Mouse (Mus musculus) urinary bladder, postnatal 25 days (tissue): ENCODE measurements around the gene Adamts13.
A peak's percentile ranks its signal among the peaks of the same experiment; 100 is the strongest.

Experiments used
- DNase-seq: peaks from one replicate; pipeline ENCODE4 v3.0.0; 2022; ENCODE audit warnings: low spot score

Adamts13 gene

DNA sequence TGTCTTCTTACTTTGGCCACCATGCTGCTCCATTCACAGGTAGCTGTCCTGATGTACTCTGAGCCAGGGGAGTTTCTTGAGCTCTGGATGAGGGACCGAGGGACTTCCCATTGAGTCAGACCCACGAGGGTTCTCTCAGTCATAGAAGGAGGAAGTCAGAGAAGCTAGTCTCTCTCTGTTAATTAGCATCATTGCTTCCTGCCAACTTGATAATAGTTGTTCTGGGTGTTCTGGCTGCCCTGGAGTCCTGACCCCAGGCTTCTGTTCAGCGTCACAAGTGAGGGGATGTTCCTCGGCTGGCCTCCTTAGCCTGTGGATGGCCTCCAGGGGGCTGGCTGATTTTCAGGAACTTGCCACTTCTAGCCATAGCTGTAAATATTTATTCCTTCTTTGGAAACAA, 744 bp downstream of the Adamts13 start:
- no peak for DNase-seq

- no peak for DNase-seq
Observed at GRCm38 (mm10) chr2:26980361-26980760, 7.1 kb downstream of the Adamts13 start.

- DNase-seq = no peak
Observed at GRCm38 (mm10) chr2:26984179-26984578, 11.0 kb downstream of the Adamts13 start.

GRCm38 (mm10) chr2:26984640-26985039, 11.4 kb downstream of the Adamts13 start:
- DNase-seq = no peak

- no peak for DNase-seq
Observed at GRCm38 (mm10) chr2:26993936-26994335, 20.7 kb downstream of the Adamts13 start.

- DNase-seq = no peak
Observed at GRCm38 (mm10) chr2:26997498-26997897, 24.3 kb downstream of the Adamts13 start.

DNA sequence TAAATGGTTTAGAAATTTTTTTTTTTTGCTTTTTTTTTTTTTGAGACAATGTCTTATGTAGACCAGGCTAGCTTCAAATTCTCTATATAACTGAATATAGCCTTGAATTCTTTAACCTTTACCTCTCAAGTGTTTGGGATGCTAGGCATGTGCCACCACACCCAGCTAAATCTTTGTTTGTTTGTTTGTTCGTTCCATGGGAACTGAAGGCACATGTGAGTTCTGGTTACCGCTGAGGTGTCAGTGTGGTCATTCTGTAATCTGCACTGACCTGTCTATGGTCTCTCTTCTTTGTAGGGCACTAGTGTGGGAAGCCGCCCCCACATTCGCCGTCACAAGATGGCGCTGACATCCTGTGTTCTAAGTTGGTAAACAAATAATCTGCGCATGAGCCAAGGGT, 24.8 kb downstream of the Adamts13 start:
- DNase-seq = no peak

DNA sequence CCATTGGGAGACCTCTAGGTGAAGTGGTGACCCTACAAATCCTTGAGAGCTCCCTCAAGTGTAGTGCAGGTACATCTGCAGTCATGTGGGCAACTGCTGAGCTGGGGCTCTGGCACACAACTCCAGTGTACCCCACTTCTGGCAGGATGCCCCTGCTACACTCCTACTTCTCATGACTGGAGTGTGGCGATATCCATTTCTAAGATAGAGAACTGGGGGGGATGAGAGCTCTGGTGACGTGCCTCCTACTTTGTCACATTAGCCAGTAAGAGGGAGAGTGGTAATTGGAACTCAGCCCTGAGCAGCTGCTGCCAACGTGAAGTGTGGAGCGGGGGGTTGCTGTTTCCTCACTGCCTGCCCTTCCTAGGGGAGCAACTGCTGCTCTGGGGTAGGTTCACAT, 33.0 kb downstream of the Adamts13 start:
- no peak for DNase-seq

DNA sequence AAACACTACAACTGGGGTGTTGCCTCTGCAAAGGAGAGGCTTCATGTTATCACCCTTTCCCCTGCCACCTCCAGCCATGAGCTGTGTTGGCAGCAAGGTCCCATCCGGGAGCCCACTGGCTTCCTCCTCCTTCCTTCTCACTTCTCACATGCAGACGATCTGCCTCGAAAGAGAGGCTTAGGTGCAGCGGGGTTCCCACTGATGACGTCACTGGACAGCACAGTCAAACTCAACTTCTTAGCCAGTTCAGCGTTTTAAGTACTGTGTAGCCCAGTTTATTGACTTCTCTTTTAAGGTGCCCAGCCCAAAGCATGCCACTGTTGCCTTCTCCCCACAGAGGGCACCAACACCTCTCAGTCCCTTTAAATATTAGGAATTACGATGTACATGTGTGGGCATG, 34.5 kb downstream of the Adamts13 start:
- DNase-seq = no peak

GRCm38 (mm10) chr2:27009714-27010244, 36.6 kb downstream of the Adamts13 start, which contains the start of gene Cacfd1:
TSS of gene Cacfd1 (plus strand) at chr2:27009926.
- peak; percentile 79 for DNase-seq

- peak; percentile 76 for DNase-seq
Observed at GRCm38 (mm10) chr2:27017802-27018201, 44.6 kb downstream of the Adamts13 start.

DNA sequence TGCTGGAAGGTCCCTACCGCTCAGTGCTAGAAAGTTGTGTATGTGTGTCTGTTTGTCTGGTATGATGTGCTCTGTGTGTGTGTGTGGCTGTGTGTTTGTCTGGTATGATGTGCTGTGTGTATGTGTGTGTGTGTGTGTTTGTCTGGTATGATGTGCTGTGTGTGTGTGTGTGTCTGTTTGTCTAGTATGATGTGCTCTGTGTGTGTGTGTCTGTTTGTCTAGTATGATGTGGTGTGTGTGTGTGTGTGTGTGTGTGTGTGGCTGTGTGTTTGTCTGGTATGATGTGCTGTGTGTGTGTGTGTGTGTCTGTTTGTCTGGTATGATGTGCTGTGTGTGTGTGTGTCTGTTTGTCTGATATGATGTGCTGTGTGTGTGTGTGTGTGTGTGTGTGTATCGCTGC, 46.3 kb downstream of the Adamts13 start:
- no peak for DNase-seq

DNA sequence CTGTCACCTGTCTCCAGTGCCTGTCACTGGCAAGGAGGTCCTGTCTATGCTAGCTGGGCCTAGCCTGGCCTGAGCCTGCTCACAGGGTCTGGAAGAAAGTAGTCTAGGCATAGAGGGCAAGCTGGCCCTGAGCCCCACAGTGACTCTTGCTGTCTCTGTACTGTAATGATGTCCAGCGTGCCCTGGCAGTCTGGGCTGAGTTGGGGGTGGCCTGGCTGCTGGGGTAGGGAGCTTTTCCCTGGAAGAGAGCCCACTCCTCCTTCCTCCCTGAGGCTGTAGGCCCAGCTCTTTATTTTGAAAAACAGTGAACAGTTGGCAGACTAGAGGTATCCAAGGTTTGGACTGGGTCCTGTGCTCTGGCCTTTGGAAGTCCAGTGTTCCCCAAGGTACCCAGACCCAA, 47.9 kb downstream of the Adamts13 start:
- DNase-seq = no peak

DNA sequence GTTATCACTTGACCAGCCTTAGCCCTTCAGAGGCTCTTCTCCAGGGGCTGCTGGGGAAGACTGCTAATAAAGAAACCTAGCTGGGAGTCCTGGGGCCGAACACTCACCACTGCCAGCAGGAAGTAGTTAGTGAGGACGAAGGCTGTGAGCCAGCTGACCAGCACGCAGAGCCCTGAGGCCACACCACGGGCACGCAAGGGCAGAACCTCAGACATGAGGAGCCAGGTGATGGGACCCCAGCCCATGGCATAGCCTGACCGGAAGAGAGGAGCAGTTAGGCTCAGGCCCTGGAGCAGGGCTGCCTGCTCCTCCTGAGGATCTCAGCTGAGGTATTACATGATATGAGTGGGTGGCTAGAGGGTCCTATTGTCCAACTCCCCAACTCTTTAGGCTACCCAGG, 49.4 kb downstream of the Adamts13 start:
- DNase-seq = no peak

GRCm38 (mm10) chr2:27024136-27024535, 50.9 kb downstream of the Adamts13 start:
- no peak for DNase-seq

DNA sequence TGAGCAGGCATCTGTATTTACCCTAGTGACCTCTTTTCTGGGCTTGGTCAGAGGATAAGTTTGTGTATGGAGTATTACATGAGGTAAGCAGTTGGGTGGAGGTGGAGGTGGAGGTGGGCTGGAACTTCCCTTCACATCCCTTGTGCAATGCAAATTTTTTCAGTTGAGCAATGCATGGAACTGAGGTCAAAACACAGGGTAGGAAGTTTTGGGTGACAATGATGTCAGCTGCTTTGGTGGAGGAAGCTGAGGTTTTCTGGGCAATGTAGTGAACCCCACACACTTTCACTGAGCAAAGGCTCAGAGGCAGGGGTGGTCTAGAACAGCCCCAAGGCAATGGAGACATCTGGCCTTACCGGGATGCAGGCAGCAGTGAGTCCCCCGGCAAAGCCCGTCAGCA, 52.3 kb downstream of the Adamts13 start:
- DNase-seq = no peak

GRCm38 (mm10) chr2:27026332-27026731, 53.1 kb downstream of the Adamts13 start:
- DNase-seq = no peak

DNA sequence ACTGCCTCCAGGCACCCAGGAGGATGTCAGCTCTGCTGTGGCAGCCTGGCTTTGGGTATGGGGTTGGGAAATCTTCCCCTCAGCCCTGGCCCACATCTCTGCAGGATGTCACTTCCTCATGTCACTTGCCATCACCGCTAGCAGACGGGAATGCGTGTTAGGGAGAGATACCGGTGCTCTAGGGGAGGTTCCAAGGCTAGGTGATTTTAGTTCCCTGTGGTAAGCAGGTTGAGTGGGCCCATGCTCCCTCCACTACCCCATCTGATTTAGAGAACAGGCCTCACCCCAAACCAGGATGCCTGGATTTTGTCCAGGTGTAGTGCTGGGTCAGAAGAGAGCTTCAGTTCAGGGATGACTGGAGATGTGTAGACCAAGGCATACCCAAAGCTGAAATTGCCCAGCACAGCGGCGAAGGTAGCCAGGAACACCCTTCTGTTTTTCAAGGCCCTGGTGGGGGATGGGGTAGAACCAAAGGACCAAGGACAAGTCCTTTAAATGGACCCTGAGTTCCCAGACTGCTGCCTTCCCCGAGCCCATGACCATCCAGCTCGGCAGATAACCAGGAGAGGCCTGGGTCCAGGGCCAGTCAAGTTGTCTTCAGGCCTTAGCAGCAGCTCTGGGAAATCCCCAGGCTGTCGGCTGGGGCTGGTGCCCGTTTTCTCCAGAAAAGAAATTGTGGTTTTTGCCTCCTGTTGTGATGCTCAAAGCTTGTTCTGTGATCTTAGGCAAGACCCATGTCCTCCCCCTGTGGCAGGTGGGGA, 53.8 kb downstream of the Adamts13 start:
- DNase-seq = no peak

DNA sequence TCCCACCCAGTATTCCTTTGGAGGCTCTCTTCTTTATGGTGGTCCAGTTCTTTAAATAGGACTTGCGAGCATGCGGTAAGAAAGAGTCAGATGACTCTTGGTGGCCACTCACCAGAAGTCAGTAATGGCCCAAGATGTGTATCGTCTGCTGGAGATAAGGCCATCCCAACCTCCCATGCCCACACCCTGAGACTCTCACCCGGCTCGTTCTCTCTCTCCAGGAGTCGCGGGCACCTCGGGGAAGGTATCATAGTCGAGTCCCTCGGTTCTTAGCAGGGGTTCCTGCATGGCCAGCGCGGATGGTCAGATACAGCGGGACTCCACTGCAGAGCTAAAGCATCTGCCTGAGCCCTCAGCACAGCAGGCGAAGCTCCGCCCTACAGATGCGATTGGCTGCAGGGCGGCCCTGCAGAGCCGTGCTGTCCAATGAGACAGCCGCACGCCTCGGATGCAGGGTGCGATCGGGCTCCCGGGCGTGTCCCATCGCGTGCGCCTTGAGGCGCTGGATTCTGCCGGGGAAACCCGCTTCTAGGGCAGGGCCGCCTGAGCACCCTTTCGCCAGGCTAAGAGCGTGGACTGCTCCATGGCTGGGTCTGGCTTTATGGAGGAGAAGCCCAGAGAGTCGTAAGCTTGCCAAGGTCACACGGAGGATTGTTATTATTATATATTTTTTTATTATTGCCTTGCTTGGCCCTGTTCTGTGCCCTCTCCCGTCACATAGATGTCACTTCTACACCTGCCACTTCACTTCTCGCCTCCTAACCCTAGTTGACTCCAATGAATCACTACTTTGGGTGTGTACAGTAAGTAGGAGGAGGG, 54.6 kb downstream of the Adamts13 start, which contains the start of gene Slc2a6:
Gene Slc2a6 (minus strand): TSS at position 381 of the 819 bp plus-strand sequence.
- peak; percentile 76 for DNase-seq

DNA sequence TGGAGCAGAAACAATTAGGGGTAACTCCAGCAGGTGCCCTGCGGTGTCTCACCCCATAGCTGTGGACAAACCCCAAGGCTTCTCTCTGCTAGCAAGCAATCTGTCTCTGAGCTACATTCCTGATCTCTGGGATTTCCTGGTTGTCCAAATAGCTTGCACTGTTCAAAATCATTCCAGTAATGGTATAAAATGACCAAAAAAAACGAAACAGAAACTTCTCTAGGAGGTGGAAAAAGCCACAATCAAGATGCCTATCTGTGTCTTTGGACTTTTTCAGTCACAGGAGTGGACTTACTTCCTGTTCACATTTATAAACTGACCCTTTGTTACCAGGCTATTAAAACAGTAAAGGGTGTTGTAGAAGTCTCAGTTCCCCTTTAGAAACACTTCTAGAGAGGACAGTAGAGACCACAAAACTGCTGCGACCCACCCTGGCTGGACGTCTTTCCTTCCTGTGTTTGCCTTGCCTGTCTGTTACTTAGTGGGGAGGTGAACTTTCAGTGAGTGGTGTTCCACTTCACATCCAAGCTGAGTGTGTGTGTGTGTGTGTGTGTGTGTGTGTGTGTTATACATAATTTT, 55.3 kb downstream of the Adamts13 start:
- DNase-seq = no peak

- DNase-seq = no peak
Observed at GRCm38 (mm10) chr2:27032361-27032760, 59.1 kb downstream of the Adamts13 start.

GRCm38 (mm10) chr2:27036003-27036402, 62.8 kb downstream of the Adamts13 start:
- DNase-seq = no peak

- no peak for DNase-seq
Observed at GRCm38 (mm10) chr2:27037008-27037407, 63.8 kb downstream of the Adamts13 start.
